ENCODE assay signal across 1 mouse cellular context in genomic region chr16:3632572-3633361, GRCm38 (mm10).
A peak's percentile ranks its signal among the peaks of the same experiment; 100 is the strongest.
TF ChIP-seq lines count a peak whose summit lies in the region.

No protein-coding gene starts in this region.

TF ChIP-seq in CH12.LX, 34 proteins besides CTCF, POLR2A, EP300 and RAD21 (continued from another document):
- TF ChIP-seq E2F4 (IDR thresholded peaks at IDR 0.05; ENCODE audit: insufficient replicate concordance, low read depth, low read length) (peak; percentile 92; the same call in 1 of the 2 replicates), NRF1 (IDR thresholded peaks at IDR 0.05; ENCODE audit: low read depth, low read length) (peak; percentile 74), HCFC1 (IDR thresholded peaks at IDR 0.05; ENCODE audit: low read depth, low read length) (0 out of 2 replicates have a peak, but pooled peaks have one; percentile 12)
